Mouse (Mus musculus) midbrain, embryonic 12.5 days (tissue): Measurements from ENCODE around the gene Zdhhc6. TPM values are rescaled to one million over a fixed set of nuclear protein-coding genes. Genes with fewer than 3 reads are reported as not detected.

Experiments
- ATAC-seq: fragments of 200-750 bp; cut with Nextera tagmentation; 2 replicates; pipeline ENCODE4 v1.8.0; 2017; ENCODE audit warnings: low read depth, moderate TSS enrichment, moderate library complexity; ENCODE audit not compliant: low FRiP score
- H3K27ac ChIP-seq: fragments of 300-500 bp; sonication (generic); replicated peaks from 2 replicates; pipeline ENCODE4 v1.5.1; 2016; ENCODE audit warnings: mild to moderate bottlenecking
- H3K27me3 ChIP-seq: fragments of 300-500 bp; sonication (generic); 2 replicates; pipeline ENCODE4 v1.6.1; 2016; ENCODE audit warnings: mild to moderate bottlenecking
- H3K36me3 ChIP-seq: fragments of 300-500 bp; sonication (generic); 2 replicates; pipeline ENCODE4 v1.6.1; 2016
- H3K4me1 ChIP-seq: fragments of 300-500 bp; sonication (generic); 2 replicates; pipeline ENCODE4 v1.6.1; 2016
- H3K4me2 ChIP-seq: fragments of 300-500 bp; sonication (generic); replicated peaks from 2 replicates; pipeline ENCODE4 v1.6.1; 2016; ENCODE audit warnings: mild to moderate bottlenecking, moderate library complexity
- H3K4me3 ChIP-seq: fragments of 300-500 bp; sonication (generic); 2 replicates; pipeline ENCODE4 v1.5.1; 2016; ENCODE audit warnings: mild to moderate bottlenecking
- H3K9ac ChIP-seq: fragments of 300-500 bp; sonication (generic); replicated peaks from 2 replicates; pipeline ENCODE4 v1.6.1; 2016; ENCODE audit warnings: mild to moderate bottlenecking, moderate library complexity
- H3K9me3 ChIP-seq: fragments of 300-500 bp; sonication (generic); 2 replicates; pipeline ENCODE4 v1.6.1; 2016; ENCODE audit warnings: mild to moderate bottlenecking
- WGBS: fragments of 180-500 bp; shearing (Covaris S2); methylation state at CpG from one replicate; pipeline ENCODE4 v1.1.7; 2016; 5-methylcytosine and 5-hydroxymethylcytosine counted together
- polyA plus RNA-seq: library from polyadenylated mRNA; unstranded; fragments of >200 nt; fragmentation: Nextera tagmentation; extraction: Ambion mirVana; gene quantifications from 2 replicates; pipeline ENCODE4 v1.2.1, GENCODE M21; 2016

The Zdhhc6 gene
- polyA plus RNA-seq, result 96.5 and 99.5 TPM in 2 replicates

GRCm38 (mm10) chr19:55315452-55316108, at the start of gene Zdhhc6:
Zdhhc6 (minus strand) TSS chr19:55316032.
- H3K9ac ChIP-seq, result peak within 1 kb of the TSS; percentile 79
- H3K9me3 ChIP-seq, result no peaks in the 10 kb centered on the region
- H3K27me3 ChIP-seq, result no peaks in the 10 kb centered on the region
- H3K4me2 ChIP-seq, result peak within 1 kb of the TSS; percentile 92
- WGBS, result under 1% methylated on average over 59 of the region's 60 CpGs
- peak; percentile 78 for ATAC-seq
- H3K27ac ChIP-seq, result peak within 1 kb of the TSS; percentile 84
- peaks cover 15% of the 10 kb centered on the region for H3K36me3 ChIP-seq
- H3K4me1 ChIP-seq, result peaks cover 32% of the 10 kb centered on the region
- peak within 1 kb of the TSS; percentile 83 for H3K4me3 ChIP-seq

- WGBS, result 94% methylated on average over 9 of the region's 9 CpGs
- Histone ChIP-seq H3K4me1 (no peaks in the 10 kb centered on the region), H3K27ac (no peak overlapping the region), H3K9me3 (no peaks in the 10 kb centered on the region), H3K27me3 (no peaks in the 10 kb centered on the region), H3K36me3 (no peaks in the 10 kb centered on the region), H3K4me2 (no peak overlapping the region), H3K9ac (no peak overlapping the region), H3K4me3 (no peak overlapping the region)
- ATAC-seq, result no peak
Measured at GRCm38 (mm10) chr19:55362606-55363005, 46.8 kb upstream of the Zdhhc6 start.

- Histone ChIP-seq H3K9me3 (no peaks in the 10 kb centered on the region), H3K36me3 (no peaks in the 10 kb centered on the region), H3K27ac (0 out of 2 replicates have a peak overlapping the region, but pooled peaks have one; percentile 15), H3K4me1 (0 out of 2 replicates have a peak, but pooled peaks cover 5% of the 10 kb centered on the region), H3K27me3 (no peaks in the 10 kb centered on the region), H3K9ac (no peak overlapping the region), H3K4me3 (no peak overlapping the region), H3K4me2 (no peak overlapping the region)
- ATAC-seq, result no peak
- 80% methylated on average over 9 of the region's 9 CpGs for WGBS
Measured at GRCm38 (mm10) chr19:55350673-55351378, 35.0 kb upstream of the Zdhhc6 start.

- no peaks in the 10 kb centered on the region for H3K27me3 ChIP-seq
- H3K4me3 ChIP-seq, result no peak overlapping the region
- H3K9ac ChIP-seq, result no peak overlapping the region
- H3K9me3 ChIP-seq, result no peaks in the 10 kb centered on the region
- ATAC-seq, result no peak
- no peak overlapping the region for H3K4me2 ChIP-seq
- H3K36me3 ChIP-seq, result no peaks in the 10 kb centered on the region
- WGBS, result 88% methylated on average over 3 of the region's 3 CpGs
- H3K27ac ChIP-seq, result no peak overlapping the region
- 0 out of 2 replicates have a peak, but pooled peaks cover 5% of the 10 kb centered on the region for H3K4me1 ChIP-seq
Measured at GRCm38 (mm10) chr19:55348187-55348586, 32.4 kb upstream of the Zdhhc6 start.

- no peak overlapping the region for H3K4me2 ChIP-seq
- no peak overlapping the region for H3K4me3 ChIP-seq
- H3K9ac ChIP-seq, result no peak overlapping the region
- ATAC-seq, result no peak
- no peaks in the 10 kb centered on the region for H3K27me3 ChIP-seq
- H3K27ac ChIP-seq, result no peak overlapping the region
- H3K9me3 ChIP-seq, result no peaks in the 10 kb centered on the region
- 94% methylated on average over 9 of the region's 9 CpGs for WGBS
- H3K36me3 ChIP-seq, result no peaks in the 10 kb centered on the region
- no peaks in the 10 kb centered on the region; the same call in 1 of the 2 replicates for H3K4me1 ChIP-seq
Measured at GRCm38 (mm10) chr19:55343274-55343673, 27.4 kb upstream of the Zdhhc6 start.

GRCm38 (mm10) chr19:55342423-55342822, 26.6 kb upstream of the Zdhhc6 start:
- H3K27me3 ChIP-seq, result no peaks in the 10 kb centered on the region
- no peaks in the 10 kb centered on the region for H3K9me3 ChIP-seq
- H3K27ac ChIP-seq, result no peak overlapping the region
- 92% methylated on average over 7 of the region's 7 CpGs for WGBS
- H3K36me3 ChIP-seq, result no peaks in the 10 kb centered on the region
- no peak for ATAC-seq
- no peak overlapping the region for H3K4me3 ChIP-seq
- no peak overlapping the region for H3K9ac ChIP-seq
- H3K4me1 ChIP-seq, result no peaks in the 10 kb centered on the region; the same call in 1 of the 2 replicates
- H3K4me2 ChIP-seq, result no peak overlapping the region

- Histone ChIP-seq H3K36me3 (no peaks in the 10 kb centered on the region), H3K27ac (no peak overlapping the region), H3K4me2 (no peak overlapping the region), H3K4me1 (no peaks in the 10 kb centered on the region; the same call in 1 of the 2 replicates), H3K9ac (no peak overlapping the region), H3K9me3 (no peaks in the 10 kb centered on the region), H3K4me3 (no peak overlapping the region), H3K27me3 (no peaks in the 10 kb centered on the region)
- WGBS, result 71% methylated on average over 3 of the region's 3 CpGs
- no peak for ATAC-seq
Measured at GRCm38 (mm10) chr19:55341377-55341776, 25.5 kb upstream of the Zdhhc6 start.

GRCm38 (mm10) chr19:55340521-55340920, 24.7 kb upstream of the Zdhhc6 start:
- no peaks in the 10 kb centered on the region for H3K36me3 ChIP-seq
- no peak overlapping the region for H3K27ac ChIP-seq
- H3K4me1 ChIP-seq, result no peaks in the 10 kb centered on the region; the same call in 1 of the 2 replicates
- WGBS, result 87% methylated on average over 6 of the region's 6 CpGs
- H3K9ac ChIP-seq, result no peak overlapping the region
- no peak for ATAC-seq
- H3K4me2 ChIP-seq, result no peak overlapping the region
- H3K9me3 ChIP-seq, result no peaks in the 10 kb centered on the region
- no peaks in the 10 kb centered on the region for H3K27me3 ChIP-seq
- H3K4me3 ChIP-seq, result no peak overlapping the region

- no peaks in the 10 kb centered on the region for H3K36me3 ChIP-seq
- no peak overlapping the region for H3K27ac ChIP-seq
- 93% methylated on average over 10 of the region's 10 CpGs for whole genome bisulfite sequencing
- H3K9me3 ChIP-seq, result no peaks in the 10 kb centered on the region
- no peaks in the 10 kb centered on the region for H3K27me3 ChIP-seq
- H3K4me2 ChIP-seq, result no peak overlapping the region
- no peak overlapping the region for H3K9ac ChIP-seq
- H3K4me1 ChIP-seq, result no peaks in the 10 kb centered on the region; the same call in 1 of the 2 replicates
- ATAC-seq, result no peak
- no peak overlapping the region for H3K4me3 ChIP-seq
Measured at GRCm38 (mm10) chr19:55337664-55338063, 21.8 kb upstream of the Zdhhc6 start.

GRCm38 (mm10) chr19:55337066-55337465, 21.2 kb upstream of the Zdhhc6 start:
- Histone ChIP-seq H3K9ac (no peak overlapping the region), H3K36me3 (no peaks in the 10 kb centered on the region), H3K4me3 (no peak overlapping the region), H3K27me3 (no peaks in the 10 kb centered on the region), H3K9me3 (no peaks in the 10 kb centered on the region), H3K4me2 (no peak overlapping the region), H3K27ac (0 out of 2 replicates have a peak overlapping the region, but pooled peaks have one; percentile 30), H3K4me1 (no peaks in the 10 kb centered on the region; the same call in 1 of the 2 replicates)
- no peak for ATAC-seq
- 67% methylated on average over 9 of the region's 9 CpGs for WGBS

GRCm38 (mm10) chr19:55336441-55336840, 20.6 kb upstream of the Zdhhc6 start:
- no peaks in the 10 kb centered on the region for H3K27me3 ChIP-seq
- H3K9ac ChIP-seq, result no peak overlapping the region
- 85% methylated on average over 12 of the region's 12 CpGs for WGBS
- H3K4me2 ChIP-seq, result no peak overlapping the region
- peaks cover 4% of the 10 kb centered on the region; the same call in 1 of the 2 replicates for H3K36me3 ChIP-seq
- no peak for ATAC-seq
- H3K27ac ChIP-seq, result 0 out of 2 replicates have a peak overlapping the region, but pooled peaks have one; percentile 49
- no peaks in the 10 kb centered on the region for H3K9me3 ChIP-seq
- no peaks in the 10 kb centered on the region for H3K4me1 ChIP-seq
- no peak overlapping the region for H3K4me3 ChIP-seq

- Histone ChIP-seq H3K27me3 (no peaks in the 10 kb centered on the region), H3K36me3 (peaks cover 8% of the 10 kb centered on the region), H3K4me1 (no peaks in the 10 kb centered on the region), H3K9me3 (no peaks in the 10 kb centered on the region), H3K27ac (no peak overlapping the region), H3K9ac (0 out of 2 replicates have a peak overlapping the region, but pooled peaks have one; percentile 11), H3K4me3 (no peak overlapping the region), H3K4me2 (no peak overlapping the region)
- WGBS, result 89% methylated on average over 1 of the region's 1 CpGs
- no peak for ATAC-seq
Measured at GRCm38 (mm10) chr19:55335881-55336280, 20.0 kb upstream of the Zdhhc6 start.
